Mouse (Mus musculus): ENCODE measurements around the gene Crtam. TPM values are rescaled to one million over a fixed set of nuclear protein-coding genes. Genes with fewer than 3 reads are reported as not detected.
A peak's percentile ranks its signal among the peaks of the same experiment; 100 is the strongest.

Gene Crtam
- polyA plus RNA-seq (2021): not detected

GRCm38 (mm10) chr9:41004415-41004814 lies at the start of gene Crtam:
Gene Crtam, minus strand, starts transcription at chr9:41004628.
- no peak for ATAC-seq
- CTCF ChIA-PET: no interaction called here
- no peak for DNase-seq (ENCODE audit: low read depth, low spot score)
- TF ChIP-seq CTCF (IDR thresholded peaks at IDR 0.05): no peak
- POLR2A ChIA-PET: interaction anchor here (0.6 kb wide), 1 partner anchor 62 kb away, joined by 3 read pairs; no protein-coding TSS in a partner anchor
- in situ Hi-C loops (cut with MboI; ENCODE audit: low pct_unique_long_range_greater_than_20kb): no loop called here
- no peaks in the 10 kb centered on the region for H3K27me3 ChIP-seq

GRCm38 (mm10) chr9:41054166-41054565 lies 49.7 kb upstream of the Crtam start:
- ATAC-seq: no peak
- CTCF ChIA-PET: no interaction called here
- DNase-seq (ENCODE audit: low read depth, low spot score): no peak
- in situ Hi-C loops (cut with MboI; ENCODE audit: low pct_unique_long_range_greater_than_20kb): no loop called here
- H3K27me3 ChIP-seq: no peaks in the 10 kb centered on the region
- POLR2A ChIA-PET: no interaction called here
- TF ChIP-seq CTCF (IDR thresholded peaks at IDR 0.05): no peak

GRCm38 (mm10) chr9:41053478-41053877 lies 49.0 kb upstream of the Crtam start:
- DNase-seq (ENCODE audit: low read depth, low spot score): no peak
- no peak for TF ChIP-seq CTCF (IDR thresholded peaks at IDR 0.05)
- no peaks in the 10 kb centered on the region for H3K27me3 ChIP-seq
- no peak for ATAC-seq
- in situ Hi-C loops (cut with MboI; ENCODE audit: low pct_unique_long_range_greater_than_20kb): no loop called here
- POLR2A ChIA-PET: no interaction called here
- CTCF ChIA-PET: interaction anchor here (1.0 kb wide), 1 partner anchor 104 kb away, joined by 3 read pairs; no protein-coding TSS in a partner anchor

GRCm38 (mm10) chr9:41051080-41051932 lies 46.9 kb upstream of the Crtam start:
- DNase-seq (ENCODE audit: low read depth, low spot score) (no peak), ATAC-seq (no peak)
- POLR2A ChIA-PET: no interaction called here
- H3K27me3 ChIP-seq: no peaks in the 10 kb centered on the region
- TF ChIP-seq CTCF (IDR thresholded peaks at IDR 0.05): no peak
- CTCF ChIA-PET: interaction anchor here (0.7 to 1.6 kb wide), 7 partner anchors 10 to 156 kb away, joined by 3 to 4 read pairs (median 3); no protein-coding TSS in a partner anchor
- in situ Hi-C loops (cut with MboI; ENCODE audit: low pct_unique_long_range_greater_than_20kb): no loop called here

GRCm38 (mm10) chr9:41050331-41051079 lies 46.1 kb upstream of the Crtam start:
- ATAC-seq: no peak

GRCm38 (mm10) chr9:41049282-41049681 lies 44.9 kb upstream of the Crtam start:
- in situ Hi-C loops (cut with MboI; ENCODE audit: low pct_unique_long_range_greater_than_20kb): loop anchor here (5.0 kb wide), 1 partner anchor 128 kb away; no protein-coding TSS in a partner anchor
- no peak for TF ChIP-seq CTCF (IDR thresholded peaks at IDR 0.05)
- DNase-seq (ENCODE audit: low read depth, low spot score) (no peak), ATAC-seq (no peak)
- no peaks in the 10 kb centered on the region for H3K27me3 ChIP-seq
- ChIA-PET CTCF (interaction anchor here (1.2 to 1.3 kb wide), 2 partner anchors 134 to 142 kb away, joined by 4 to 5 read pairs; no protein-coding TSS in a partner anchor), POLR2A (interaction anchor here (0.6 kb wide), 1 partner anchor 131 kb away, joined by 4 read pairs; no protein-coding TSS in a partner anchor)

More at GRCm38 (mm10) chr9:41050331-41051079, 46.1 kb upstream of the Crtam start:
- DNase-seq (ENCODE audit: low read depth, low spot score): no peak
- H3K27me3 ChIP-seq: no peaks in the 10 kb centered on the region
- in situ Hi-C loops (cut with MboI; ENCODE audit: low pct_unique_long_range_greater_than_20kb): no loop called here
- ChIA-PET CTCF (interaction anchor here (0.7 to 1.6 kb wide), 3 partner anchors 11 to 120 kb away, joined by 3 read pairs; no protein-coding TSS in a partner anchor), POLR2A (interaction anchor here (0.6 kb wide), 1 partner anchor 815 kb away, joined by 3 read pairs; no protein-coding TSS in a partner anchor)
- no peak for TF ChIP-seq CTCF (IDR thresholded peaks at IDR 0.05)

GRCm38 (mm10) chr9:41048820-41049219 lies 44.4 kb upstream of the Crtam start:
- no peaks in the 10 kb centered on the region for H3K27me3 ChIP-seq
- POLR2A ChIA-PET: no interaction called here
- no peak for ATAC-seq
- TF ChIP-seq CTCF (IDR thresholded peaks at IDR 0.05): no peak
- no peak for DNase-seq (ENCODE audit: low read depth, low spot score)
- CTCF ChIA-PET: interaction anchor here (1.2 to 1.4 kb wide), 3 partner anchors 134 to 142 kb away, joined by 3 to 5 read pairs (median 4); no protein-coding TSS in a partner anchor
- in situ Hi-C loops (cut with MboI; ENCODE audit: low pct_unique_long_range_greater_than_20kb): loop anchor here (5.0 kb wide), 1 partner anchor 128 kb away; no protein-coding TSS in a partner anchor

GRCm38 (mm10) chr9:41048216-41048615 lies 43.8 kb upstream of the Crtam start:
- TF ChIP-seq CTCF (IDR thresholded peaks at IDR 0.05): no peak
- DNase-seq (ENCODE audit: low read depth, low spot score): no peak
- ChIA-PET CTCF (interaction anchor here (1.2 to 1.4 kb wide), 3 partner anchors 135 to 143 kb away, joined by 3 to 5 read pairs (median 4); no protein-coding TSS in a partner anchor), POLR2A (no interaction called here)
- no peak for ATAC-seq
- no peaks in the 10 kb centered on the region for H3K27me3 ChIP-seq
- in situ Hi-C loops (cut with MboI; ENCODE audit: low pct_unique_long_range_greater_than_20kb): loop anchor here (5.0 kb wide), 1 partner anchor 129 kb away; no protein-coding TSS in a partner anchor

GRCm38 (mm10) chr9:41047654-41048053 lies 43.2 kb upstream of the Crtam start:
- CTCF ChIA-PET: interaction anchor here (1.4 kb wide), 1 partner anchor 139 kb away, joined by 3 read pairs; no protein-coding TSS in a partner anchor
- in situ Hi-C loops (cut with MboI; ENCODE audit: low pct_unique_long_range_greater_than_20kb): loop anchor here (5.0 kb wide), 1 partner anchor 130 kb away; no protein-coding TSS in a partner anchor

GRCm38 (mm10) chr9:41044626-41045025 lies 40.2 kb upstream of the Crtam start:
- TF ChIP-seq CTCF (IDR thresholded peaks at IDR 0.05): peak; percentile 90
- ChIA-PET CTCF (interaction anchor here (1.0 to 5.9 kb wide), 6 partner anchors 16 to 147 kb away, joined by 3 to 46 read pairs (median 4); no protein-coding TSS in a partner anchor), POLR2A (no interaction called here)
- no peak for DNase-seq (ENCODE audit: low read depth, low spot score)
- ATAC-seq: no peak
- no peaks in the 10 kb centered on the region for H3K27me3 ChIP-seq
- in situ Hi-C loops (cut with MboI; ENCODE audit: low pct_unique_long_range_greater_than_20kb): loop anchor here (5.0 kb wide), 1 partner anchor 133 kb away; no protein-coding TSS in a partner anchor

More at GRCm38 (mm10) chr9:41047654-41048053, 43.2 kb upstream of the Crtam start:
- no peaks in the 10 kb centered on the region for H3K27me3 ChIP-seq
- POLR2A ChIA-PET: no interaction called here
- no peak for TF ChIP-seq CTCF (IDR thresholded peaks at IDR 0.05)
- ATAC-seq: no peak
- no peak for DNase-seq (ENCODE audit: low read depth, low spot score)
